Mouse (Mus musculus) urinary bladder, postnatal 10 days (tissue): ENCODE data around the gene Tysnd1.

Experiments used
- DNase-seq: peaks from one replicate; pipeline ENCODE4 v3.0.0; 2022; ENCODE audit warnings: low spot score

The Tysnd1 gene

DNA sequence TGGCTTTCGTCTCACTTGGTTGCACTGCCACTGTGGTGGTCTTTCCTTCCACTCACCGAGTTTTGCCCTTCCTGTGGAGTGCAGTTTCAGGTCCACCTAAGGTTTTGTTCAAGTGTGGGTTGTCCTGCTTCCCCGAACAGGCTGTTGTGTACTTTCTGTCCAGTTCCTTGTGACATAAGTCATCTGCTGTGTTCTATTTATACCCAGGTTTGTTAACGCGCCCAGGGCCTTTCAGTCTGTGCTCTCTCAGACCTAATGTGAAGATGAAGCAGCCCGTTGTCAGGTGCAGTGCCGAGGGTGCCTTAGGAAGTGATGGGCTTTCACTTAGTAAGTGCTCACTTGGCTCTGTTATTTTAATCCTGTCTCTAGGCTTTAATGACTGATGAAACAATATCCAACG lies 5.9 kb upstream of the Tysnd1 start:
- DNase-seq = no peak

DNA sequence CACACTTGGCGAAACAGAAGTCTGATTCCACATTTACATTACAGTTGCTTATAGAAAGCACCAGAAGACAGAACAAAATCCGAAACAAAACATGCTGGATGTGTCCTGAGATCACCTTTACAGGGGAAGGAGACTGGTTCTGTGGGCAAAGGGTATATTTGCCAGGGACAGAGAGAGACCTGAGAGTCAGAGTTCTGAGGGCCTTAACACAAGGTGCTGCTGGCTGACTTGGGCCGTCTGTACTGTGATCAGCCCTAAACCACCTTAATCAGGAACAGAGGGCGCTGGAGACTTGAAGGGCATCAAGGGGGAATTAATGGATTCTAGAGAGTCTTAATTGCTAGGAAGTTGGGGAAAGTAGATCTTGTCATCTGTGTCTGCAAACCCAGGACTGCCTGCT lies 1.8 kb upstream of the Tysnd1 start:
- DNase-seq = no peak

DNA sequence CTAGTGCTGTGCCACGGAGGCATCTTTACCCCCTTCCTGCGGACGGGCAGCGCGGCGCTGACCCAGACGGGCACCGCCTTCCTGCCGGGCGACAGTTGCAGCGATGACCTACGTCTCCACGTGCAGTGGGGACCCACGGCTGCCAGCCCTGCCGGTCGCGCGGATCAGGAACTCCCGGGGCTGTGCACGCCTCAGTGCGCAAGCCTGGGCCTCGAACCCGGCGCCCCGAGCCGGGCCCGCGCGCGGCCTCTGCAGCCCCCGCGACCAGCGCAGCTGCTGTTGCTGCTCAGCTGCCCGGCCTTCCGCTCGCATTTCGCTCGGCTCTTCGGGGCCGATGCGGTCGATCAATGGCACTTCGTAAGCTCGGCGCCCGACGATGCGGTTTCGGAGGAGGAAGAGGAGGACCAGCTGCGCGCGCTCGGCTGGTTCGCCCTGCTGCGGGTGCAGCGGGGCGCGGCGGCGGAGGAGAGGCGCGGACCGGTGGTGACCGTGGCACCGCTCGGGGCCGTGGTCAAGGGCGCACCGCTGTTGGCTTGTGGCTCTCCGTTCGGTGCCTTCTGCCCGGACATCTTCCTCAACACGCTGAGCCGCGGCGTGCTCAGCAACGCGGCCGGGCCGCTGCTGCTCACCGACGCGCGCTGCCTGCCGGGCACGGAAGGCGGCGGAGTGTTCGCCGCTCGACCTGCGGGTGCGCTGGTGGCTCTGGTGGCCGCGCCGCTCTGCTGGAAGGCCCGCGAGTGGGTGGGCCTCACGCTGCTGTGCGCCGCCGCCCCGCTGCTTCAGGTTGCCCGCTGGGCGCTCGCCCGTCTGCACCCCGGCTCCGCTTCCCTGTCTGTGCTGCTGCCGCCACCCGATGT lies 617 bp downstream of the Tysnd1 start:
- DNase-seq = no peak

DNA sequence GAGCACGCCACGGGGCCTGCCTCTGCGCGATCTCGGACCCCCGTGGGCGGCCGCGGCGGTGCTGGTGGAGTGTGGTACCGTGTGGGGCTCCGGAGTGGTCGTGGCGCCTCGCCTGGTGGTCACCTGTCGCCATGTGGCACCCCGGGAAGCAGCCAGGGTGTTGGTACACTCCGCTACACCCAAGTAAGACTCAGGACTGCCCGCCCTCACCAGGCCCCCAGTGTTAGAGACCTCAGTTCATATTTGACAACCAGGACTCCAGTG lies 1.2 kb downstream of the Tysnd1 start:
- DNase-seq = no peak

DNA sequence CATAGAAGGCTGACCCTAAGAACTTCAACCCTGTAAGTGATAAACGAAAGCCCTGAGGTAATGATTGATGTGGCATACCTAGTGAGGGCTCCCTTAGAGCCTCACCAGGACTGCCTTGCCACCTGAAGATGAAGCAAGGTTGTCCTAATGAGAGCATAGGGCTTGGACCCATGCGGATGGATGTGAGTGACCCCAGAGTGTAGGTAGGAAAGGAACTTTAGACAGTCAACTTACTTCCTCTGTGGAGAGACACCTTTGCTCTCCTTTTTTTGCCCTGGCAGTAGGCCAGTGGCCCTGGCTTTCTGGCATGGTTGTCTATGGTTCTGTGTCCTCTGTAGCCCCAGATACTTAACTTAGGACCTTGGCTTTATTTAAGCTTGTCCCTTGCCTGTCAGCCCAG lies 1.7 kb downstream of the Tysnd1 start:
- DNase-seq = no peak

DNA sequence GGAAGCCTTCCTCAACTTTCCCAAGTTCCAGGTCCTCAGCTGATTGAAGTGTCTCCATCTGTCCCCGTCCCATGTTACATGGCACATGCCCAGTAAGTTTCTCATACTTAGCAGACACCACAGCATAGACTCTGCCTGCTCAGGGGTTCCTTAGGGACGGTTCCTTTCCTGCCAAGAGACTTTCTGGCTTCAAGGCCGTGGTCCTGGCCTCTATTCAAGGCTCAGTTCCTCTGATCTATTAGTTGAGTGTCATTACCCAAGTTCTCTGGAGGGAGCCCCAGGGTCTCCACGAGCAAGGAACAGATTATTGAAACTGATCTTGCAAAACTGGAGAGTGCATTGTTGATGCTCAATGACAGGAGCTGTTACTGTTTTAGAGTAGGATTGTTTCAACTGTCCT lies 9.3 kb downstream of the Tysnd1 start:
- DNase-seq = no peak

DNA sequence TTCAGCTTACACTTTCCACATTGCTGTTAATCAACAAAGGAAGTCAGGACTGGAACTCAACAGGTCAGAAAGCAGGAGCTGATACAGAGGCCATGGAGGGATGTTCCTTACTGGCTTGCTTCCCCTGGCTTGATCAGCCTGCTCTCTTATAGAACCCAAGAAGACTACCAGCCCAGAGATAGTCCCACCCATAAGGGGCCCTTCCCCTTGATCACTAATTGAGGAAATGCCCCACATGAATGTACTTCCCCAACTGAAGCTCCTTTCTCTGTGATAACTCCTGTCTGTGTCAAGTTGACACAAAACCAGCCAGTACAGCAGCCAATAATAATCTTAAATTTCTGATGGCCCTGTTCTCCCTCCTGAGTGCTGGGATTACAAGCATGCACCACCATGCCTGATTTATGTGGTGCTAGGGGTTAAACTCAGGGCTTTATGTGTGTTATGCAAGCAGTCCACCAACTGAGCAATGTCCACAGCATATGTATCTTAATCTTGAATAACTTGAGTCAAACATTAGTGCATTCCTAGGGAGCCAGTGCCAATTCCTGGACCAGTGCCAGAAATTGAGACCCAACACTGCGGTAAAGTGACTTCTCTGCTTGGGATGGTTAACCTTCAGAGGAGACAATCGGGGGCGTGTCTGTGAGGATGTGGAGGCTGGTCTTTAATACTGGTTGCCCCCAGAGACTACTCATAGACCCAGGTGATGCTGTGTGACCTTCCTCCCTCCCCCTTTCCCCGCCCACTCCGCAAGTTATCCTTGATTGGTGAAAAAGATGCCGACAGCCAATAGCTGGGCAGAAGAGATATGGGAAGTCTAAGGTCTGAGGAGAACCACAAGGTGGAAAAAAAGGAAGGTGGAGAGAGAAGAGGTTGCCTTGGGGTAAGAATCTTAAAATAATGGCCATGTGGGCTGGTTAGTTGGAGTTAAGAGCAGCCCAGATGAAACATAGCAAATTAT lies 11.4 kb downstream of the Tysnd1 start:
- DNase-seq = no peak

DNA sequence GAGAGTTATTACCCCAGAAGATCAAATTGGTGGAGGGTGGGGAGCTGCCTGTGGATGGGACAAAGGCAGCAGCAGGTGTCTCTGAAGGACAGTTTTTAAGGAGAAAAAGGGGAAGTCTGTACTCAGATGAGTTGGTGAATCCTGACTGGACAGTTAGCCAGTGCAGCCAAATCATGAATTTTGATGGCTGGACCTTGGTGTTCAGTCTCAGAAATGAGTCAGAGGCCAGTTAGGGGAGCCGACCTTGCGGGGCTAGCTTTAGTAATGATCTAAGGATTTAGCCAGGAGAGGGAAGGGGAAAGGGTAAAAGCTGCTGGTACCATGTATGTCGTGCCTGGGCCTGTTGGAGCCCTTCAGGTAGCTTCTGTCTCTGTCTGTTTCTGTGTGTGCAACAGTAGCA lies 18.3 kb downstream of the Tysnd1 start:
- no peak for DNase-seq

DNA sequence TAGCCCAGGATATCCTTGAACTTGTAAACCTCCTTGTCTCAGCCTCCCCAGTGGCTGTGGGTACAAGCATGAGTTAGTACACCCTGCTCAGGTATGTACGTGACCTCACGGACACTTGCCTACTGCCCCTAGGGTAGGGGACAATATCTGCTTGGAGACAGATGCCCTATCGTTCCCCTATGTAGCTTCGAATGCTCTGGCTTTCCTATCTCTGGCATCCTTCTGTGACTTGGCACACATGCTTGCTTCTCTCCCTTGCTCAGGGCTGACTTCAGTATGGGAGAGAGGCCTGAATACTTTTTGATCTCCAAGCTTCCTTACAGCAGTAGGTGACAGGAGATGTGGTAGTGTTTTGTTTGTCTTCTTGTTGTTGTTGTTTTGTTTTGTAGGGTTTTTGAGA lies 18.8 kb downstream of the Tysnd1 start:
- no peak for DNase-seq

DNA sequence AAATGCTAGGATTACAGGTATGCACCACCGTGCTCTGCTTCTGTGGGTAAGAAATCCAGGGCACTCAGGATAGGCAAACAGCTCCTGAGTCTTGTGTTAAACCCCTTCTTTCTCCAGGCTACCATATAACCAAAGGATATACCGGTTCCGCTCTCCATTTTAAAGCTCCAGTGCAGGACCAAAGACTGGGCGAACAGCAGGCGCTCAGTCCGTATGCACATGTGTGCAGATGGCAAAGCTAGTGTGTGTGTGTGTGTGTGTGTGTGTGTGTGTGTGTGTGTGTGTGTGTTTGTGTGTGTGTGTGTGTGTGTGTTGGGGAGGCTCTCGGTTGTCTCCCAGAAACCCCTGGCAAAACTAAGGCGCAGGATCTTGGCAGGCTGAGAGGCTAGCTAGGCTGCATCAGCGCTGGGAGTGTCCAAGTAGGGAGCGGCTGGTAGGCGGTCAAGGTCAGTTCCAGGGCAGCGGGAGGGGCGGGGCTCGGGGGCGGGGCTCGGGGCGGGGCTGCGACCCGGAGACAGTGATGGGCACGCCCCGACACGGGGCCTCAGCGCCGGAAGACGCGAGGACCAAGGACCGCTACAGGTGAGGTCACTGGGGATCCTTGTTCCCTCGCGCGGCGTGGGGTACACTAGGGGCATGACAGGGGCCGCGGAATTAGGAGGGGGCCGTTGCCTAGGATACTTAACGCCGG lies 19.6 kb downstream of the Tysnd1 start, which contains the start of gene Aifm2:
Gene Aifm2, plus strand, starts transcription at position 493 of the 691 bp plus-strand sequence.
- DNase-seq = no peak

DNA sequence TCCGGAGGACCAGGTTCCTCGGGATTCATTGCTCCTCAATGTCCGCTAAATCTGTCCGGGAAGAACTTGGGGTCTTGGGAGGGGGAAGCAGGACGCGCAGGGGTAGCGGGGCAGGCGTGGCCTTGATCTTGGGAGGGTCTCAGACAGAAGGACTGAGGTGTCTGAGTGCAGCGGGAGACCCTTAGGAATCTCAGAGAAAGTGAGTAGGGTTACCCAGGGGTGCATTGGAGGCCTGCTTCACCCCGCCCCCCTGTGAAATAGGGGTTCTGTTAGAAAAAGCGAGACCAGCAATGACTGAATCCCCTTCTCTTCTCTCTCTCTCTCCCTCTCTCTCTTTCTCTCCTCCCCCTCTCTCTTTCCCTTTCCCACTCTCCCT lies 20.1 kb downstream of the Tysnd1 start:
- DNase-seq = no peak

DNA sequence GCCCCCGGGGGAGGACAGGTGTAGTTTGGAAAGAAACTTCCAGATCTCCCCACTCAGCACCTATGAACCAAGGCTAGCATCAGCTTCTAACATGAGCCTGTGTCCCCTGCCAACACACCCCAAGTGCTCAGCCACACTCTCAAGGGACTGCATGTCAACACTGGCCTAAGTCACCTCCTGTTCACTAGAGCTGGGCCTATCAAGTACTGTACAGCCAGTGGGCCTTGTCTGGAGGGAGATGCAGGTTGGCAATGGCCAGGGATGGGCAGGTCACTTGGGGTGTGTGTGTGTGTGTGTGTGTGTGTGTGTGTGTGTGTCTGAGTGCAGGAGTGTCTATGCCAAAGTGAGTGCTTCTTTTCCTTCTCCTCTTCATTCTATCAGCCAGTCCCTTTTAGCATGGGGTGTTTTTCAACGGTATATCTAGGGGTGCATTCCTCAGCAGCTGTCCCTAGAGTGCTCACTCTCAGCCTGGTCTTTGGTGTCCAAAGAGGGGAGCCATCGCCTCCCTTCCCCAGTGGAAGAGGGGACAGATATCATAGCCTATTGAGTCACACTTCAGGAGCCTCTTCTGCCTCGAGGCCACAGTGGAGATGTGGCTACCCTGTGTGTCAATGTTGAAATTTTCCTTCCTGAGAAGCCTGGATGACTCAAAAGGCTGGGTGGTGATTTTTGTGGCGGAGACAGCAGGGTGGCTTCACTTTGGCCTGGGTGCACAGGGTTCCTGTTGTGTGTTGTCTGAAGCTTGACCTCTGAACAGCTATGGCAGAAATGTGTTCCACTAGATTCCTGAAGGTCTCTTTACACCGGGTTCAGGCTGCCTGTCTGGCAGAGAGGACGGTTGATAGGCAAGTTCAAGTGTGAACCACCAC lies 20.9 kb downstream of the Tysnd1 start:
- no peak for DNase-seq

DNA sequence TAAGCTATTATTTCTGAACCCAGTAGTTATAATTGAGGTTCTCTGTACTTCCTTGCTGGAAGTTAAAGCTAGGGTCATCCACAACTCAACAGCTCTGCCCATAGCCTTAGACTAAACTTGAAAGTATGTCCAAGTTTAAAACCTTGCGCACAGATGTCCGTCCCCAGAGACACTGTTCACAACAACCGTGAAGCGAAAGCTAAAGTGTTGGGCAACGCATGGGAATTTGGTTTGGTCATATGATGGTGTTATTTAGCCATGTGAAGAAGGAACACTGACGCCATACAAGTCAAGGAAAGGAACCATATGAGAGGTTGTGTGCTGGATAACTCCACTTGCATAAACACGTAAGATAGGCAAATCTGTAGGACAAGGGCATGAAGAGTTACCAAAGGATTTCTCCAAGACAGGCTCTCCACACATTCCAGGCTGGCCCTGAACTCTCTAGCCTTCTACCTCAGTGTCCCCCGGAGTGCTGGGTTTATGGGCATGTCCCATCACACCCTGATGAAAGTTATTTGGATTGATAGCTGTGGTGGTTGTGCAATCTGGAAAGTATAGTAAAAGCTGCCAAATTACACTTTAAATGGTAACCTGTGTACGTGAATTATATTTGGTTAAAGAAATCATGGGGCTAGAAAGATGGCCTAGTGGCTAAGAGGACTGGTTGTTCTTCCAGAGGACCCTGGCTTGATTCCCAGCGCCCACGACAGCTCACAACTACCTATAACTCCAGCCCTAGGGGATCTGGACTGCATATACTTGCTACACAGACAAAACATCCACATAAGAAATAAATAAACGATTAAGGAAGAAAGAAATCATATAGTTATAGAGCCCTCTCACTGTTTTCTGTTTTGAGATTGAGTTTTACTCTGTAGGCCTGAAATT lies 22.3 kb downstream of the Tysnd1 start:
- DNase-seq = no peak

DNA sequence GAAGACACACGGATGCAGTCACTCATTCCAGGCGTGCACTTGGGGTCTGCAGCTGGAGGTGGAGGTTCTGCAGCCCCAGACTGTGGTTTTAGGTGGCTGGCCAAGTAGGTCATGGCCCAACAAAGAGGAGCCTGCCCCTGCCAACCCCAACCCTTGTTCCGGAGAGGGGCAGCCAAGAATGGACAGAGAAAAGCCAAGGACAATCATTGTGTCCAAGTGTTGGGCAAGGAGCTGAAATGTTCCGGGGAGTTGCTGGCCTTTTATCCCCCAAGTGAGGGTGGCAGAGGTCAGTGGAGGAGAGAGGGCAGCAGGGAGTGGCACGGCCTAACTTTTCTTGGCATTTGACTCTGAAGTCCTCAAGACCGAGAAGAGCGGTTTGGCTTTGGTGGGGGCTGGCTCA lies 25.0 kb downstream of the Tysnd1 start:
- DNase-seq = no peak

DNA sequence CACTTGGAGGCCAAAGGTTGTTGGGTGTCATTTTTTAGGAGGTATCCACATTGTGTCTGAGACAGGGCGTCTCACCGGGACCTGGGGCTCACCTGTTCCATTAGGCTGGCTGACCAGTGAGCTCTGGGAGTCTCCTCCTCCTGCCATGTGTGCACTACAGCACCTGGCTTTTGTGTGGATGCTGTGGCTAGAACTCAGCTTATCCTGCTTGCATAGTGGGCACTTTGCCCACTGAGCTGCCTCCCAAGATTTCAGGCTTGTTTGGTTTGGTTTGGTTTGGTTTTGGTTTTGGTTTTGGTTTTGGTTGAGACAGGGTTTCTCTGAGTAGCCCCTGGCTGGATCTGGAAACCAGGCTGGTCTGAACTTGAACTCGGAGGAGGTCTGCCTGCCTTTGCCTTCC lies 26.9 kb downstream of the Tysnd1 start:
- no peak for DNase-seq

DNA sequence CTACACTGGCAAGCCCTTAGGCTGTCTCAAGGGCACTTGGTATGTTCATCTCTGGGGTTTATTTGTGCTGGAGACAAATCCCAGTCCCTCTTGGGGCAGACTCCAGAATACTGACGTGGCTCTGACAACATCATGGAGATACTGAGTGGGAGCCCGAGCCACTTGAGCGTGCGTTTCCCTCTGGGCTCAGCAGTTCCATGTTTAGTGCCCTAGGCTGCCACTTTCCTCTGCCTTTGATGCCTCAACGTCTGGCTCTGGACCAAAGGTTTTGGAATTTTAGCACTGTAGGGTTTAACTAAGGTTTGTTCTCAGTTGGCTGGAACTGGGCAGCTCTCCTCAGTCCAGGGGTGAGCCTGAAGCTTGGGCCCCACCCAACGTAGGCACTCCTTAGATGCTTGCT lies 28.0 kb downstream of the Tysnd1 start:
- no peak for DNase-seq

DNA sequence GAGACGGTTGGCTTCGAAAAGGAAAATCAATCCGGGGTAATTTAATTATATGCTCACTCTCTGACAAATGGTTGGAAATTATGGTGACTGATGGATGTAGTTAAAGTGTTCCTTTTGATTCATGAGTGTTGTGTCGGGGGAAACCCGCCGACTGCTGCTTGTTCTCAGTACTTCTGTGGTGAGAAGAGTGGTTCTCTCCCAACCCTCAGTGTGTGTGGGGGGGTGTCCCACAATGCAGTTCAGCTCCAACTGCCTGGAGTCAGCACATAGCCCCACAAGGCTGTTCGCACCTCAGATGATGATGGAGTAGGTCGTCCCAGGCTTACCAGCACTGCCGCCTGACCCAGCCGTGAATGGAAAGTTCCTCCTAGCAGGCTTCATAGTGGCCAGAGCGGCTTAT lies 33.9 kb downstream of the Tysnd1 start:
- DNase-seq = no peak

DNA sequence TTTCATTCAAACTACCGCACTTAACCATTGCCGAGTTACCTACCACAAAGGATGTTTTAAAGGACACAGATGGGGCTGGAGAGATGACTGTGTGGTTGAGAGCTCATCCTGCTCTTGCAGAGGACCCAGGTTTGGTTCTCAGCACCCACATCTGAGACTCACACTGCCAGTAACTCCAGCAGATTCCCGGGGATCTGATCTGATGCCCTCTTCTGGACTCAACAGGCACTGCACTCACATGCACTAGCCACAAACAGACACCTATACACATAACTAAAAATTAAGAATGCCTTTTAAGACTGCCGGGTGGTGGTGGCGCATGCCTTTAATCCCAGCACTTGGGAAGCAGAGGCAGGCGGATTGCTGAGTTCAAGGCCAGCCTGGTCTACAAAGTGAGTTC lies 34.9 kb downstream of the Tysnd1 start:
- DNase-seq = no peak

DNA sequence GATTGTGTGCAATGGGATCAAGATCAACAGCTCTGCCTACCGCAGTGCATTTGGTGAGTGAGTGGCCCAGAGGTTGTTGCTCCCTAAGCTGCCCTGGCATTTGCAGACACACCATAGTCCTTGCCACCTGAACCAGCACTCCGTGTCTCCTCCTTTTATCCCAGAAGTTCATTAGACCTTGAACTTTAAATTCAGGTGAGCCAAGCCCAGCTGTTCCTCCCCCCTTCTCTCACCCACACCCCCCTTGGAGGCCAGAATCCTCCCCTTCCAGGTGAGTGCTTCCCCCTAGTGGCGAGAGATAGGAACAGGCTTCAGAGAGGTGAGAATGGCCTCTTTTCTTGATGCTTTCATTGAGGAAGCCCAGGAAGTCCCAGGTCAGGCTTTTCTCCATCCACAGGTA lies 39.1 kb downstream of the Tysnd1 start:
- DNase-seq = no peak

DNA sequence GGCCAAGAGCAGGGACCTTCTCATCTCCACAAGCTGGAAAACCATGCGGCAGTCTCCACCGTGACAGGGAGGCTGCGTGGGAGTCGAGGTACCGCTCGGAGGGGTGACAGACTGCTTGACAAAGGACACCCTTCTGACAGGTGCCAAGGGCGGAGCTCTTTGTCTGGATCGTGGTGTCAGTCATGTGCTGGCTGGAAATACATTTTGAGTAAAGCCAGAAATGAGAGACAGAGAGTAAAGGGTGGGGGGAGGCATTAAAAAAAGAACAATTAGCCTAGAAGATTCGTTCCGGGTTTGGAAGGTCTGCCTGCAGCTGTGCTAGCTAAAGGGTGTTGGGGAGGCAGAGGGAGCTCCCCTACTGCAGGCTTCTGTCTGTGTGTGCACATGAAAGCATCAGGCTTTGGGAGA lies 41.4 kb downstream of the Tysnd1 start:
- no peak for DNase-seq

DNA sequence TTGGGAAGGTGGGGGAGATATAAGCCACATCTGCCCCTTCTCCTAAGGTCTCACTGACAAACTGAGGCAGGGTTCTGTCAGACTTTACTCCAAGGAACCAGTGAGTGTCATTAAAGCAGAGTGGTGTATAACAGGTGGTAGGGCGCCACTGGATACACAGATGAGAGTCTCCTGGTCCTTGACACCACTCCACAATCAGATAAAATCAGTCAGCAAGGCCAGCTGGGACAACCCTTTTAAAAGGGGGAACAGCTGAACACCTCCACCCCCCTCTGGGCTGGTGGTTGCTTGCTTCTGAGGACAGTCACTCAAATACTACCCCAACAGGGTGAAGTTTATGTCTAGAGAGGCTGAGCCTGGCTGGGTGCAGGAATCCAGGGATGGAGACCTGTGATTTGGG lies 42.2 kb downstream of the Tysnd1 start:
- no peak for DNase-seq
